Mouse (Mus musculus): ENCODE measurements around the gene Drg2. TPM values are rescaled to one million over a fixed set of nuclear protein-coding genes. Genes with fewer than 3 reads are reported as not detected.

Gene Drg2
- polyA plus RNA-seq, 1 experiment from 2014 or later: 47.2 TPM

- no peaks in the 10 kb centered on the region for H3K36me3 ChIP-seq (ENCODE audit: control insufficient read depth, insufficient read depth, low read length)
- 79% methylated on average over 5 of the region's 5 CpGs for WGBS
- H3K4me2 ChIP-seq (replicated peaks; ENCODE audit: low read depth): no peak overlapping the region
- H3K9ac ChIP-seq (ENCODE audit: low read length): no peak overlapping the region
- H3K27ac ChIP-seq (replicated peaks): no peak overlapping the region
- no peak for TF ChIP-seq CTCF (IDR thresholded peaks at IDR 0.05; ENCODE audit: low read depth)
- TF ChIP-seq EP300 (optimal IDR thresholded peaks at IDR 0.05): no peak
- no peak overlapping the region for H3K4me3 ChIP-seq (ENCODE audit: low read depth, low read length)
- no peaks in the 10 kb centered on the region for H3K4me1 ChIP-seq (replicated peaks; ENCODE audit: control insufficient read depth, insufficient read depth)
- no peaks in the 10 kb centered on the region for H3K27me3 ChIP-seq (ENCODE audit: control insufficient read depth, insufficient read depth, low read length)
- H3K9me3 ChIP-seq (ENCODE audit: control insufficient read depth, low read length): no peaks in the 10 kb centered on the region
- ATAC-seq (ENCODE audit: low FRiP score, low TSS enrichment) (no peak), DNase-seq (ENCODE audit: low spot score) (no peak)
Measured at GRCm38 (mm10) chr11:60492726-60493125, 38.3 kb downstream of the Drg2 start.

- WGBS: 51% methylated on average over 2 of the region's 2 CpGs
- Histone ChIP-seq H3K36me3 (ENCODE audit: control insufficient read depth, insufficient read depth, low read length) (no peaks in the 10 kb centered on the region), H3K4me2 (replicated peaks; ENCODE audit: low read depth) (no peak overlapping the region), H3K9ac (ENCODE audit: low read length) (no peak overlapping the region), H3K27ac (replicated peaks) (no peak overlapping the region), H3K4me3 (ENCODE audit: low read depth, low read length) (no peak overlapping the region), H3K4me1 (replicated peaks; ENCODE audit: control insufficient read depth, insufficient read depth) (no peaks in the 10 kb centered on the region), H3K27me3 (ENCODE audit: control insufficient read depth, insufficient read depth, low read length) (no peaks in the 10 kb centered on the region), H3K9me3 (ENCODE audit: control insufficient read depth, low read length) (no peaks in the 10 kb centered on the region)
- ATAC-seq (ENCODE audit: low FRiP score, low TSS enrichment) (no peak), DNase-seq (ENCODE audit: low spot score) (no peak)
- TF ChIP-seq EP300 (optimal IDR thresholded peaks at IDR 0.05) (no peak), CTCF (IDR thresholded peaks at IDR 0.05; ENCODE audit: low read depth) (peak; percentile 44)
Measured at GRCm38 (mm10) chr11:60495692-60496091, 41.3 kb downstream of the Drg2 start.

- DNase-seq (ENCODE audit: low spot score): no peak
Measured at GRCm38 (mm10) chr11:60507281-60507680, 52.9 kb downstream of the Drg2 start.

GRCm38 (mm10) chr11:60508950-60509349, 54.6 kb downstream of the Drg2 start:
- TF ChIP-seq EP300 (optimal IDR thresholded peaks at IDR 0.05) (no peak), CTCF (IDR thresholded peaks at IDR 0.05; ENCODE audit: low read depth) (no peak)
- 3% methylated on average over 11 of the region's 11 CpGs for WGBS
- Histone ChIP-seq H3K4me3 (ENCODE audit: low read depth, low read length) (peak overlapping the region; percentile 26), H3K4me1 (replicated peaks; ENCODE audit: control insufficient read depth, insufficient read depth) (no peaks in the 10 kb centered on the region), H3K27me3 (ENCODE audit: control insufficient read depth, insufficient read depth, low read length) (no peaks in the 10 kb centered on the region), H3K9me3 (ENCODE audit: control insufficient read depth, low read length) (no peaks in the 10 kb centered on the region), H3K4me2 (replicated peaks; ENCODE audit: low read depth) (peak overlapping the region; percentile 65), H3K36me3 (ENCODE audit: control insufficient read depth, insufficient read depth, low read length) (no peaks in the 10 kb centered on the region), H3K27ac (replicated peaks) (no peak overlapping the region), H3K9ac (ENCODE audit: low read length) (peak overlapping the region; percentile 43)
- peak; percentile 51; the same call in 1 of the 2 replicates for ATAC-seq (ENCODE audit: low FRiP score, low TSS enrichment)
- DNase-seq (ENCODE audit: low spot score): peak; percentile 33

More at GRCm38 (mm10) chr11:60507281-60507680, 52.9 kb downstream of the Drg2 start:
- no peaks in the 10 kb centered on the region for H3K27me3 ChIP-seq (ENCODE audit: control insufficient read depth, insufficient read depth, low read length)
- H3K9ac ChIP-seq (ENCODE audit: low read length): no peak overlapping the region
- no peaks in the 10 kb centered on the region for H3K4me1 ChIP-seq (replicated peaks; ENCODE audit: control insufficient read depth, insufficient read depth)
- H3K4me3 ChIP-seq (ENCODE audit: low read depth, low read length): no peak overlapping the region
- H3K27ac ChIP-seq (replicated peaks): no peak overlapping the region
- H3K9me3 ChIP-seq (ENCODE audit: control insufficient read depth, low read length): no peaks in the 10 kb centered on the region
- no peaks in the 10 kb centered on the region for H3K36me3 ChIP-seq (ENCODE audit: control insufficient read depth, insufficient read depth, low read length)
- no peak for TF ChIP-seq EP300 (optimal IDR thresholded peaks at IDR 0.05)
- no peak for TF ChIP-seq CTCF (IDR thresholded peaks at IDR 0.05; ENCODE audit: low read depth)
- no peak overlapping the region for H3K4me2 ChIP-seq (replicated peaks; ENCODE audit: low read depth)
- ATAC-seq (ENCODE audit: low FRiP score, low TSS enrichment): no peak
- WGBS: 86% methylated on average over 13 of the region's 13 CpGs

DNA sequence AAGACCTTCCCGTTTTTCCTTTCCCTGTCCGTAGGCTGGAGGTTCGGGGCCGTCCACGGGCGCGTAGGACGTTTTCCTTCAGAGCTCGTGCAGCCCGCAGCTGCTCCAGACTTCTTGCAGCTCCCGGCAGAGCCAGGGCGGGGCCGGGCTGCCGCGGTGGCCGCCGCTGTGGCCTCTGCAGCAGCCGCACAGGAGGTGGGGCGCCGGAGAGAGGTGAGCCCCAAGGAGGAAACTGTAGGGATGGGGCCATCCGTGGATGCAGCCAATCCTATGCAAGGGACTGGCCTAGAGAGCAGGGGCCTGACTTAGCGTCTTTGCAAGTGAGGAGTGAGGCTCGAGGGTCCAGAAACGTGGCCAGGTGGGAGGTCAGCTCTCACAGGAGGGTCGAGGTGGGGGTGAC, 55.1 kb downstream of the Drg2 start:
- Histone ChIP-seq H3K9ac (ENCODE audit: low read length) (peak overlapping the region; percentile 43), H3K27me3 (ENCODE audit: control insufficient read depth, insufficient read depth, low read length) (no peaks in the 10 kb centered on the region), H3K4me1 (replicated peaks; ENCODE audit: control insufficient read depth, insufficient read depth) (no peaks in the 10 kb centered on the region), H3K9me3 (ENCODE audit: control insufficient read depth, low read length) (no peaks in the 10 kb centered on the region), H3K27ac (replicated peaks) (no peak overlapping the region), H3K4me2 (replicated peaks; ENCODE audit: low read depth) (peak overlapping the region; percentile 65), H3K4me3 (ENCODE audit: low read depth, low read length) (peak overlapping the region; percentile 26), H3K36me3 (ENCODE audit: control insufficient read depth, insufficient read depth, low read length) (no peaks in the 10 kb centered on the region)
- ATAC-seq (ENCODE audit: low FRiP score, low TSS enrichment) (peak; percentile 67), DNase-seq (ENCODE audit: low spot score) (peak; percentile 62)
- WGBS: 1% methylated on average over 25 of the region's 25 CpGs
- no peak for TF ChIP-seq CTCF (IDR thresholded peaks at IDR 0.05; ENCODE audit: low read depth)
- TF ChIP-seq EP300 (optimal IDR thresholded peaks at IDR 0.05): no peak

DNA sequence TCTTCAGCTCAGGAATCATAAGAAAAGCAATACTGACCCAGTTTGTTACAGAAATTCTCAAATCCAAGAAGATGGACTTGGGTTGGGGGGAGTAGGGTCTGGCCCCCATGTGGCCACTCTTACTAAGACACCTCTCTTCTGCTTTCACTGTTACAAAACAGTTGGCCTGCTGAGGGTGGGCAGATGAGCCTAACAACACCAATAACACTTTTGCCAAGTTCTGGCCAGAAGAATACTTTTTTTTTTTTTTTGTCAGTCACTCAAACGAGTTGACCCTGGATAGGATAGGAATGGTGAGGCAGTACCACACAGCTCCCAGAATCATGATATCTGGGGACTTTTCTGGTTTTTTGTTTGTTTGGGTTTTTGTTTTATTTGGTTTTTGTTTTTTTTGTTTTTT, 57.5 kb downstream of the Drg2 start:
- H3K36me3 ChIP-seq (ENCODE audit: control insufficient read depth, insufficient read depth, low read length): no peaks in the 10 kb centered on the region
- no peak overlapping the region for H3K4me3 ChIP-seq (ENCODE audit: low read depth, low read length)
- ATAC-seq (ENCODE audit: low FRiP score, low TSS enrichment) (no peak), DNase-seq (ENCODE audit: low spot score) (no peak)
- no peak overlapping the region for H3K4me2 ChIP-seq (replicated peaks; ENCODE audit: low read depth)
- H3K27me3 ChIP-seq (ENCODE audit: control insufficient read depth, insufficient read depth, low read length): no peaks in the 10 kb centered on the region
- H3K27ac ChIP-seq (replicated peaks): no peak overlapping the region
- H3K9ac ChIP-seq (ENCODE audit: low read length): no peak overlapping the region
- H3K4me1 ChIP-seq (replicated peaks; ENCODE audit: control insufficient read depth, insufficient read depth): no peaks in the 10 kb centered on the region
- WGBS: 53% methylated on average over 1 of the region's 1 CpGs
- TF ChIP-seq CTCF (IDR thresholded peaks at IDR 0.05; ENCODE audit: low read depth) (no peak), EP300 (optimal IDR thresholded peaks at IDR 0.05) (no peak)
- H3K9me3 ChIP-seq (ENCODE audit: control insufficient read depth, low read length): no peaks in the 10 kb centered on the region

All from stomach, postnatal 0 days (tissue).